Mouse (Mus musculus) embryonic facial prominence, embryonic 15.5 days (tissue): Measurements from ENCODE around the gene Nfib. TPM values are rescaled to one million over a fixed set of nuclear protein-coding genes. Genes with fewer than 3 reads are reported as not detected.

Source experiments
- ATAC-seq: fragments of 200-750 bp; cut with Nextera tagmentation; 2 replicates; pipeline ENCODE4 v1.8.0; 2017; ENCODE audit warnings: low read depth, moderate TSS enrichment; ENCODE audit not compliant: insufficient number of reproducible peaks, low FRiP score, low TSS enrichment
- H3K27ac ChIP-seq: fragments of 300-500 bp; sonication (generic); replicated peaks from 2 replicates; pipeline ENCODE4 v1.5.1; 2015; ENCODE audit warnings: mild to moderate bottlenecking, inconsistent platforms
- H3K27me3 ChIP-seq: fragments of 300-500 bp; sonication (generic); 2 replicates; pipeline ENCODE4 v1.6.1; 2015; ENCODE audit warnings: inconsistent platforms
- H3K36me3 ChIP-seq: fragments of 300-500 bp; sonication (generic); 2 replicates; pipeline ENCODE4 v1.6.1; 2015; ENCODE audit warnings: mild to moderate bottlenecking, inconsistent platforms
- H3K4me1 ChIP-seq: fragments of 300-500 bp; sonication (generic); 2 replicates; pipeline ENCODE4 v1.6.1; 2015; ENCODE audit warnings: inconsistent platforms
- H3K4me2 ChIP-seq: fragments of 300-500 bp; sonication (generic); replicated peaks from 2 replicates; pipeline ENCODE4 v1.6.1; 2015; ENCODE audit warnings: mild to moderate bottlenecking, inconsistent platforms
- H3K4me3 ChIP-seq: fragments of 300-500 bp; sonication (generic); replicated peaks from 2 replicates; pipeline ENCODE4 v1.5.1; 2015; ENCODE audit warnings: mild to moderate bottlenecking, inconsistent platforms
- H3K9ac ChIP-seq: fragments of 300-500 bp; sonication (generic); 2 replicates; pipeline ENCODE4 v1.6.1; 2015; ENCODE audit warnings: inconsistent platforms
- H3K9me3 ChIP-seq: fragments of 300-500 bp; sonication (generic); replicated peaks from 2 replicates; pipeline ENCODE4 v1.6.1; 2016; ENCODE audit warnings: inconsistent platforms
- WGBS: fragments of 180-500 bp; shearing (Covaris S2); methylation state at CpG from one replicate; pipeline ENCODE4 v1.1.7; 2015; 5-methylcytosine and 5-hydroxymethylcytosine counted together
- polyA plus RNA-seq: library from polyadenylated mRNA; unstranded; fragments of >200 nt; fragmentation: Nextera tagmentation; extraction: Ambion mirVana; gene quantifications from 2 replicates; pipeline ENCODE4 v1.2.1, GENCODE M21; 2015

The Nfib gene
- polyA plus RNA-seq, 1 experiment from 2014 or later = 85.7 TPM

DNA sequence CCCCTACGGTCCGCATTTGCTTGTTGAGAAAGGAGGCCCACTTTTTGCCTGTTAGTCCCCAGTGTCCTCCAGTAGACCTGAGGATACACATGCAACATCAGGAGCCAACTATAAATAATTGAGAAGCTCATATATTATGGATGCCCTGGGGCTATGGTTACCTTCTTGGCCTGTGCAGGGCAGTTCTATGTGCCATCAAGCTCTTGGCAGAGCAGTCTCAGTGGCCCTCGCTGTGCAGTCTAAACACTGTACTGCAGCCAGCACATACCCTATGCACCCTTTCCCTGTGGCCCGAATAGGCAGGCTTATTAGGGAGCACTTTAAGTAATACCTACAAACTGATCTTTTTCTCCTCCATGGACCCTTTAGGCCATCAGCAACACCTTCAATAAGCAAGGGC, 185.6 kb downstream of the Nfib start:
- Histone ChIP-seq H3K9me3 (no peaks in the 10 kb centered on the region), H3K4me3 (no peak overlapping the region), H3K4me1 (no peaks in the 10 kb centered on the region), H3K27ac (0 out of 2 replicates have a peak overlapping the region, but pooled peaks have one; percentile 0), H3K4me2 (no peak overlapping the region), H3K27me3 (no peaks in the 10 kb centered on the region), H3K9ac (no peak overlapping the region), H3K36me3 (no peaks in the 10 kb centered on the region)
- no peak for ATAC-seq
- WGBS = 81% methylated on average over 4 of the region's 4 CpGs

DNA sequence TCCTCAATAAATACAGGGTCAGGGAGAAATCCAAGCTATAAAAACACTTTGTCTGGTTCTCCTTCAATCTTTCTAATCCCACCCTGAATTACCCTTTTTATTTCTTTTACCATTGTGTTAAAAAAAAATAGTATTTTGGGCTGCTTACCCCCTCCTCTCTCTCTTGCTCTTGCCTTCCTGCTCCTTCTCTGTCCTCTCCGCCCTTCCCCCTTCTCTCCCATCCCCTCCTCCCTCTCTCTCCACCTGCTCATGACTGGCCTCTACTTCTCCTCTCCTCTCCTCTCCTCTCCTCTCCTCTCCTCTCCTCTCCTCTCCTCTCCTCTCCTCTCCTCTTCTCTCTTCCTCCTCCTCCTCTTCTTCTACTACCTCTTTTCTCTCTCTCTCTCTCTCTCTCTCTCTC, 187.4 kb downstream of the Nfib start:
- no peak for ATAC-seq
- no peaks in the 10 kb centered on the region for H3K27me3 ChIP-seq
- no peaks in the 10 kb centered on the region for H3K4me1 ChIP-seq
- H3K36me3 ChIP-seq = no peaks in the 10 kb centered on the region
- no peak overlapping the region for H3K4me2 ChIP-seq
- H3K9ac ChIP-seq = no peak overlapping the region
- no peak overlapping the region for H3K27ac ChIP-seq
- H3K4me3 ChIP-seq = no peak overlapping the region
- 88% methylated on average over 1 of the region's 1 CpGs for WGBS
- no peaks in the 10 kb centered on the region for H3K9me3 ChIP-seq

DNA sequence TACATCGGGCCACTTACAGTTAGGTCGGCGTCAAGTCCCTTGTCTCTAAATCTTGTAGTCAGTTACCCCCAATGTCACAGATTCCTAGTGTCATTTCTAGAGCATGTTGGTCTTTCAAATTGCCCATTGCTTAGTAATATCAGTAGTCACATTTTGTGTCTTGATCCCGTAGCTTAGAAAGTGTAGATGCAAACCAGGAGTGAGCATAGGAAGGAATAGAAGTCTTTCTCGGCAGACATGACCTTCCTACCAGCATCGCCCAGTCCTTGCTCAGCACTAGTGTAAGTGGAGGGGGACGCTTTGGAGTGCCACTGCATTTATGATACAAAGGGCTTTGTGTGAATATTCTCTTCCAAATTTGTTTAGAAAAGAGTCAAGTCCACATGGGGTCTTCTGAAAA, 188.2 kb downstream of the Nfib start:
- no peak for ATAC-seq
- H3K27ac ChIP-seq = no peak overlapping the region
- H3K27me3 ChIP-seq = no peaks in the 10 kb centered on the region
- H3K4me1 ChIP-seq = 0 out of 2 replicates have a peak, but pooled peaks cover 4% of the 10 kb centered on the region
- 82% methylated on average over 7 of the region's 7 CpGs for WGBS
- no peak overlapping the region for H3K9ac ChIP-seq
- H3K4me3 ChIP-seq = no peak overlapping the region
- no peaks in the 10 kb centered on the region for H3K9me3 ChIP-seq
- H3K36me3 ChIP-seq = no peaks in the 10 kb centered on the region
- H3K4me2 ChIP-seq = no peak overlapping the region

DNA sequence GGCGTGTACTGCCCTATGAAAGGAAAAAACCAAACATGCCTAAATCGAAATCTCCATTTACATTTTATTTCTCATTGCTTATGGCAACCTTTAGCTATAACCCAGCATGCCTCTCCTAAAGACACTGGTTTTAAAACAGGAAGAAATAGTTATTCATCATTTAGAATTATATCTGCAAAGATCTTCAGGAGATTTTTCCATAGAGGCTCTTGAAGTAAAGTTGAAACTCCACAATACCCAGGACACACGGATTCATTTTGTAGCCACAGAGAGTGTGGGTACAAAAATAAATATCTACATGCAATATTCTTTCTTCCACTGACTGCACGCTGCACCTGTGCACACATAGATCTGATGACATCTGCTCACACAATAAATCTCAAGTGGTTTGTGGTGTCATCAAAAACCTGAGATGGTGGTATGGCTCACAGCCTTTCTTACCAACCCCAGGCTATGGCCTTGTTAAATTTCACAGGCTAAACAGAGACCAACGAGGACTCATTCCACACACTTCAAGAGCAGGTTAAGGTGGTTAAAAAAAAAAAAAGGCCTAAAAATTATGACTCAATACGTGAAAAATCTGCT, 189.2 kb downstream of the Nfib start:
- Histone ChIP-seq H3K9ac (no peak overlapping the region), H3K27ac (no peak overlapping the region)

DNA sequence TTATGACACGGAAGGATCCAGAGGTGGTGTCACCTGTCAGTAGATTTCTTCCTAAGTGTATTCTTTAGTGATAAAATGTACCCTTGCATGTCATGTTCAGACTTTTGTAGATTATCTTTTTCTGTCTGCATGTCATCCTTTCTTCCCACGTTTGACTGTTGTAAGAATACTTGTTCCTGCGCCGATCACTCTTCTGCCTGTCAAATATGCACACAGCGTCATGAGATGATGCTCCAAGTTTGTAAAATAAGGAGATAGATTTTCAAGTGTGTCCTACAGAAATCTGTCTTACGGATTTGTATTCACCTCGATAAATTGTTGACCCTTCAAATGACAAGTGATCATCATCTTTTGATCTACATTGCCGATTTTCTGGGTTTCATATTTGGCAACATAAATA, 190.6 kb downstream of the Nfib start:
- WGBS = 82% methylated on average over 8 of the region's 8 CpGs
- Histone ChIP-seq H3K9me3 (no peaks in the 10 kb centered on the region), H3K9ac (no peak overlapping the region), H3K27me3 (no peaks in the 10 kb centered on the region), H3K27ac (no peak overlapping the region), H3K36me3 (no peaks in the 10 kb centered on the region), H3K4me2 (no peak overlapping the region), H3K4me3 (no peak overlapping the region), H3K4me1 (peaks cover 23% of the 10 kb centered on the region)
- no peak for ATAC-seq

More for the DNA sequence above, 189.2 kb downstream of the Nfib start:
- Histone ChIP-seq H3K4me3 (no peak overlapping the region), H3K4me2 (no peak overlapping the region), H3K27me3 (no peaks in the 10 kb centered on the region), H3K9me3 (no peaks in the 10 kb centered on the region), H3K4me1 (peaks cover 13% of the 10 kb centered on the region), H3K36me3 (no peaks in the 10 kb centered on the region)
- WGBS = 73% methylated on average over 6 of the region's 6 CpGs
- ATAC-seq = no peak

DNA sequence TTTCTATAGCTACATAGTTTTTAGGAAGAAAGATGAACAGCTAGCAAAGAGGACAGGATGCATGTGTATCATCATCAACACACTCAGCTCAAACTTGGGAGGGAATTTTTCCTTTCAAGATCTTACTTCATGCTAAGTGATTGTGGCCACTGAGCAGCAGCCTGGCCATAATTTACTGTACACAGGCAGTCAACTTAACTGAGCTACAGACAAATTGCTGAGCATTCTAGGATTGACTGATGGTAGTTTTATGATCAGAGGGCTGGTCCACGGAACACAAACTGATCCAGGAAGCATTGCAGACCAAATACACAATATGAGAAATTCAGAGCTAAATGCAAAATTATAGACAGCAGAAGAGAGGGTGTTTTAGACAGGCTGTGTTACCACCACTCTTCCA, 191.2 kb downstream of the Nfib start:
- no peaks in the 10 kb centered on the region for H3K36me3 ChIP-seq
- no peak for ATAC-seq
- 72% methylated on average over 1 of the region's 1 CpGs for WGBS
- H3K4me3 ChIP-seq = no peak overlapping the region
- no peaks in the 10 kb centered on the region for H3K27me3 ChIP-seq
- no peak overlapping the region for H3K9ac ChIP-seq
- no peak overlapping the region for H3K4me2 ChIP-seq
- H3K4me1 ChIP-seq = peaks cover 28% of the 10 kb centered on the region
- H3K27ac ChIP-seq = no peak overlapping the region
- no peaks in the 10 kb centered on the region for H3K9me3 ChIP-seq

DNA sequence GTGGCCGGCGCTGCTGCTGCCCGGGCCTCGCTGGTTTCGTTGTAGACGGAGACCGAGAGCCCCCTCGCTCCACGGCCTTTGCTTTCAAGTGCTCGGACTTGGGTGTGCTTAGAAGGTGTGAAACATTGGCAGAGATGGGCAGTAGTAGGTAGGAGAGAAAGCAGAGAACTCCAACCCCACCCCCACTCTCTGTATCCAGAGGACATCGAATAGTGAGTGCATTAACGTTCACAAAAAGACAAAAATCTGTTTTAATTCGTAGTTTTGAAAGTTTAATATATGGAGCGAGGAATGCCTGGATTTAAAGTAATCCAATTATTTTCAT, 192.2 kb downstream of the Nfib start:
- peak overlapping the region; percentile 88 for H3K4me2 ChIP-seq
- peaks cover 28% of the 10 kb centered on the region for H3K4me1 ChIP-seq
- WGBS = 2% methylated on average over 14 of the region's 14 CpGs
- no peaks in the 10 kb centered on the region for H3K9me3 ChIP-seq
- peak overlapping the region; percentile 94 for H3K27ac ChIP-seq
- peak overlapping the region; percentile 49 for H3K4me3 ChIP-seq
- no peaks in the 10 kb centered on the region for H3K36me3 ChIP-seq
- no peaks in the 10 kb centered on the region for H3K27me3 ChIP-seq
- peak overlapping the region; percentile 33; the same call in 1 of the 2 replicates for H3K9ac ChIP-seq
- no peak for ATAC-seq

DNA sequence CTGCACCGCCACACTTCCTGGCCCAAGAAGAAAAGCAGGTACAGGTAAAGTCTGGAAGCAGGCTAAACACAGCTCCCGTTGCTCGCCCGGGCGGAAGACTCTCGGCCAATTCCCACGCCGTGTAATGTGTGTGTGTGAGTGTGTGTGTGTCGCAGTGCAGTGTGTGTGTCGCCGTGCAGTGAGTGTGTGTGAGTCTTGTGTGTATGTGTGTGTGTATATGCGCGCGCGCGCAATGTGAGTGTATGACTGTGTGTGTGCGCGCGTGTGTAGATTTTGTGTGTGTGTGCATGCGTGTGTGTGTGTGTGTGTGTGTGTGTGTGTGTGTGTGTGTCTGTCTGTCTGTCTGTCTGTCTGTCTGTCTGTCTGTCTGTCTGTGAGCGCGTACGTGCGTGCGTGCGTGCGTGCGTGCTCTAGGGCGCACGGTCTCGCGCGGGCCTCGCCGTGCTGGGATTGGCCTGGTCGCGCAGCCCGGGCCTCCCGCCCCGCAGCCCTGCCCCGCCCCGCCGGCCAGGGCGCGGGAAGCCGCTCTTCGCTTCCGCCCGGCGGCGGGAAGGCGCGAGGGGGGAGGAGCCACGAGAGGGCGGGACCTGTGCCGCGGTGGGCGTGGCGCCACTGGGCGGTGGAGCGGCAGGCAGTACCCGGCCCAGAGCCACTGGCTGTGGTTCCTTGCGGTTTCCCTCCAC, 192.7 kb downstream of the Nfib start:
- under 1% methylated on average over 58 of the region's 63 CpGs for WGBS
- peak; percentile 98 for ATAC-seq
- H3K4me3 ChIP-seq = peak overlapping the region; percentile 49
- no peaks in the 10 kb centered on the region for H3K27me3 ChIP-seq
- H3K9me3 ChIP-seq = no peaks in the 10 kb centered on the region
- H3K36me3 ChIP-seq = no peaks in the 10 kb centered on the region
- peaks cover 32% of the 10 kb centered on the region for H3K4me1 ChIP-seq
- peak overlapping the region; percentile 33; the same call in 1 of the 2 replicates for H3K9ac ChIP-seq
- H3K27ac ChIP-seq = peak overlapping the region; percentile 94
- H3K4me2 ChIP-seq = peak overlapping the region; percentile 88

DNA sequence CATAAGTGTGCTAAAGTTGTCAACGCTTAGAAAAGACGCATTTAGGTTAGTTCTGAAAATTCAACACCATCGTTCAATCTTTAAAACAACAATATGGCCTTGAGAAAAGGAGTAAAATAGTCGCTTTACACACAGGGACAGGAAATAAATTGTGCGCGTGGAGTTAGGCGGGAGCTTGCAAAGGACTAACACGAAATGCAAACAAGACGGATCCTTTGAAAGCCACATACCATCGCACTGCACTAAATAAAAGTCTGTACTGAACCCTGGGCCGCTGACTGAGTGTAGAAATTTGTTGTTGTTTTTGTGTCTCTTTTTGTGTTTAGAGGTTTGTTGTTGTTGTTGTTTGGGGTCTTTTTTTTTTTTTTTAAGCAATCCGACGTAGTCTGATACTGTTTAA, 193.2 kb downstream of the Nfib start:
- Histone ChIP-seq H3K27ac (peak overlapping the region; percentile 94), H3K9me3 (no peaks in the 10 kb centered on the region), H3K36me3 (no peaks in the 10 kb centered on the region), H3K9ac (peak overlapping the region; percentile 28; the same call in 1 of the 2 replicates), H3K27me3 (no peaks in the 10 kb centered on the region), H3K4me1 (peaks cover 37% of the 10 kb centered on the region), H3K4me3 (peak overlapping the region; percentile 49), H3K4me2 (peak overlapping the region; percentile 88)
- 3% methylated on average over 13 of the region's 13 CpGs for WGBS
- ATAC-seq = no peak

DNA sequence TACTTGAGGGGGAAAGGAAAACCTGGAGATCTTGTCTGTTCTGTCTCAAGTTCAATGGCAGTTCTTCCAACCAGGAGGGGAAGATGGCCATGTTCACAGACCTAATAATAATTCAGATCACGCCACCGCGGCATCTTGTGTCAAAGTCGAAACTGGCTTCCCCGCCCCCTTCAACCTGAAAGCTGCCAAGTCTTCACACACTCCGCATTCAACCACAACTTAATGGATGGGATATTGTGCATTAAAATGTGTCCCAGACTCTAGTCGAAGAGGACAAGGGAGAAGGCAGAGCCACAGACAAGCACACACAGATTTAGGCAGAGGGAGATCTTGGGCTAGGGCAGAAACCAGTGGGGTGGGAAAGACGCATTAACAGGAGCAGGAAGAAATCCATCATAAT, 194.0 kb downstream of the Nfib start:
- H3K4me1 ChIP-seq = peaks cover 37% of the 10 kb centered on the region

DNA sequence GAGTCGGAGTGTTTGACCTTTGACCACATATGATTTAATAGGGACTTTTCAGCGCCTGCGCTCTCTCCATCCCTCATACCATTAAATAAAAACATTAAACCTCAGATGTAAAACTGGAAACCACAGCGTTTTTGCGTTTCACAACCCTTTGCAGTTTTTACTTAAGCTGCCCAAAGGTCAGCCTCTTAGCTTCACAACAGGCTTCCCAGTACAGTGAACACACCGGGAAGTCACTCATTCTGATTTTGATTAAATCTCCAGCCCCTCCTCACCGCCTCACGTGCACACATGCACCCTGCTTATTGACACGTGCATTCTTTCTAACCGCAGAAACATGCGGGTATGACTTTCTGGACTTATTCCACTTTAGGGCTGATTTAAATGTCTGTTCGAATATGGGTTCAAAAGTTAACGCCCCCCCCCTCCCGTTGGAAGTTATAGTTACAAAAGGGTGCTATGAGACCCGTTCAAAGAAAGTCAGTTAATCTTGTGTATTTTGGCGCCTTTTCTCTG, 194.5 kb downstream of the Nfib start:
- Histone ChIP-seq H3K36me3 (no peaks in the 10 kb centered on the region), H3K27me3 (no peaks in the 10 kb centered on the region), H3K4me1 (peaks cover 37% of the 10 kb centered on the region), H3K4me3 (peak overlapping the region; percentile 49; the same call in 1 of the 2 replicates), H3K27ac (peak overlapping the region; percentile 94), H3K9me3 (no peaks in the 10 kb centered on the region), H3K4me2 (peak overlapping the region; percentile 88), H3K9ac (no peak overlapping the region)
- 9% methylated on average over 16 of the region's 16 CpGs for WGBS
- no peak for ATAC-seq

More for the DNA sequence above, 194.0 kb downstream of the Nfib start:
- Histone ChIP-seq H3K36me3 (no peaks in the 10 kb centered on the region), H3K9me3 (no peaks in the 10 kb centered on the region), H3K4me3 (peak overlapping the region; percentile 49), H3K9ac (no peak overlapping the region), H3K27ac (peak overlapping the region; percentile 94), H3K4me2 (peak overlapping the region; percentile 88), H3K27me3 (no peaks in the 10 kb centered on the region)
- ATAC-seq = no peak
- 4% methylated on average over 8 of the region's 8 CpGs for WGBS
